Mouse (Mus musculus): ENCODE data around the gene Tbc1d13. TPM values are rescaled to one million over a fixed set of nuclear protein-coding genes. Genes with fewer than 3 reads are reported as not detected.
"Not testable (repeated sequence)": the region's sequence is repeated elsewhere in the genome, so short reads cannot be mapped to it uniquely, and the experiment has no call there.

Gene Tbc1d13
- polyA plus RNA-seq, 1 experiment from 2014 or later: 11.7 TPM

GRCm38 (mm10) chr2:30107646-30108045 lies 25.9 kb upstream of the Tbc1d13 start:
- Histone ChIP-seq H3K27ac (replicated peaks) (no peak overlapping the region), H3K36me3 (peaks cover 98% of the 10 kb centered on the region), H3K4me1 (replicated peaks) (no peaks in the 10 kb centered on the region), H3K27me3 (no peaks in the 10 kb centered on the region), H3K9ac (no peak overlapping the region), H3K4me3 (no peak overlapping the region), H3K4me2 (no peak overlapping the region), H3K9me3 (no peaks in the 10 kb centered on the region)
- ATAC-seq (ENCODE audit: low read depth): no peak
- 95% methylated on average over 5 of the region's 5 CpGs for WGBS

- no peak for ATAC-seq (ENCODE audit: low read depth)
- Histone ChIP-seq H3K9me3 (no peaks in the 10 kb centered on the region), H3K36me3 (peaks cover 98% of the 10 kb centered on the region), H3K27ac (replicated peaks) (no peak overlapping the region), H3K4me2 (no peak overlapping the region), H3K4me3 (no peak overlapping the region), H3K9ac (no peak overlapping the region), H3K27me3 (no peaks in the 10 kb centered on the region), H3K4me1 (replicated peaks) (no peaks in the 10 kb centered on the region)
- 92% methylated on average over 4 of the region's 4 CpGs for WGBS
Measured at GRCm38 (mm10) chr2:30108260-30108659, 25.3 kb upstream of the Tbc1d13 start.

GRCm38 (mm10) chr2:30111500-30111899 lies 22.0 kb upstream of the Tbc1d13 start:
- H3K27ac ChIP-seq (replicated peaks): no peak overlapping the region
- no peaks in the 10 kb centered on the region for H3K27me3 ChIP-seq
- peaks cover 84% of the 10 kb centered on the region for H3K36me3 ChIP-seq
- no peaks in the 10 kb centered on the region for H3K9me3 ChIP-seq
- H3K4me2 ChIP-seq: no peak overlapping the region
- no peak overlapping the region for H3K9ac ChIP-seq
- no peaks in the 10 kb centered on the region for H3K4me1 ChIP-seq (replicated peaks)
- no peak overlapping the region for H3K4me3 ChIP-seq
- ATAC-seq (ENCODE audit: low read depth): no peak
- WGBS: 97% methylated on average over 2 of the region's 2 CpGs

- no peaks in the 10 kb centered on the region for H3K27me3 ChIP-seq
- H3K9me3 ChIP-seq: no peaks in the 10 kb centered on the region
- H3K4me3 ChIP-seq: no peak overlapping the region
- no peak overlapping the region for H3K9ac ChIP-seq
- H3K36me3 ChIP-seq: peaks cover 74% of the 10 kb centered on the region
- no peaks in the 10 kb centered on the region for H3K4me1 ChIP-seq (replicated peaks)
- ATAC-seq (ENCODE audit: low read depth): no peak
- 94% methylated on average over 5 of the region's 5 CpGs for WGBS
- no peak overlapping the region for H3K4me2 ChIP-seq
- H3K27ac ChIP-seq (replicated peaks): no peak overlapping the region
Measured at GRCm38 (mm10) chr2:30112564-30112963, 21.0 kb upstream of the Tbc1d13 start.

GRCm38 (mm10) chr2:30119641-30120051 lies 13.9 kb upstream of the Tbc1d13 start:
- no peak overlapping the region for H3K4me3 ChIP-seq
- H3K4me2 ChIP-seq: peak overlapping the region; percentile 11; the same call in 1 of the 2 replicates
- H3K36me3 ChIP-seq: peaks cover 22% of the 10 kb centered on the region; the same call in 1 of the 2 replicates
- peak; percentile 54; the same call in 1 of the 2 replicates for ATAC-seq (ENCODE audit: low read depth)
- no peaks in the 10 kb centered on the region for H3K27me3 ChIP-seq
- H3K9ac ChIP-seq: peak overlapping the region; percentile 9; the same call in 1 of the 2 replicates
- 14% methylated on average over 6 of the region's 6 CpGs for WGBS
- no peaks in the 10 kb centered on the region for H3K9me3 ChIP-seq
- H3K27ac ChIP-seq (replicated peaks): peak overlapping the region; percentile 71
- H3K4me1 ChIP-seq (replicated peaks): peaks cover 41% of the 10 kb centered on the region

- peaks cover 47% of the 10 kb centered on the region for H3K4me1 ChIP-seq (replicated peaks)
- H3K27me3 ChIP-seq: no peaks in the 10 kb centered on the region
- peak overlapping the region; percentile 9; the same call in 1 of the 2 replicates for H3K9ac ChIP-seq
- H3K27ac ChIP-seq (replicated peaks): peak overlapping the region; percentile 71
- no peak for ATAC-seq (ENCODE audit: low read depth)
- H3K36me3 ChIP-seq: peaks cover 17% of the 10 kb centered on the region; the same call in 1 of the 2 replicates
- 75% methylated on average over 4 of the region's 4 CpGs for WGBS
- 0 out of 2 replicates have a peak overlapping the region, but pooled peaks have one; percentile 11 for H3K4me2 ChIP-seq
- no peak overlapping the region for H3K4me3 ChIP-seq
- no peaks in the 10 kb centered on the region for H3K9me3 ChIP-seq
Measured at GRCm38 (mm10) chr2:30120269-30120668, 13.3 kb upstream of the Tbc1d13 start.

- no peak overlapping the region for H3K9ac ChIP-seq
- ATAC-seq (ENCODE audit: low read depth): no peak
- peak overlapping the region; percentile 97 for H3K4me2 ChIP-seq
- 90% methylated on average over 5 of the region's 5 CpGs for WGBS
- no peak overlapping the region for H3K27ac ChIP-seq (replicated peaks)
- 0 out of 2 replicates have a peak, but pooled peaks cover 5% of the 10 kb centered on the region for H3K36me3 ChIP-seq
- H3K27me3 ChIP-seq: no peaks in the 10 kb centered on the region
- peak overlapping the region; percentile 77; the same call in 1 of the 2 replicates for H3K4me3 ChIP-seq
- peaks cover 48% of the 10 kb centered on the region for H3K4me1 ChIP-seq (replicated peaks)
- H3K9me3 ChIP-seq: no peaks in the 10 kb centered on the region
Measured at GRCm38 (mm10) chr2:30122766-30123165, 10.8 kb upstream of the Tbc1d13 start.

- WGBS: 1% methylated on average over 42 of the region's 44 CpGs
- H3K9ac ChIP-seq: peak overlapping the region; percentile 90
Measured at GRCm38 (mm10) chr2:30123729-30124471, 9.6 kb upstream of the Tbc1d13 start.

GRCm38 (mm10) chr2:30124472-30125274 lies 8.9 kb upstream of the Tbc1d13 start, which contains the start of gene Zer1:
TSS of gene Zer1 (minus strand) at chr2:30124585.
- peak within 1 kb of the TSS; percentile 77 for H3K4me3 ChIP-seq
- 10% methylated on average over 31 of the region's 31 CpGs for WGBS
- H3K9ac ChIP-seq: peak within 1 kb of the TSS; percentile 90
- peak within 1 kb of the TSS; percentile 97 for H3K4me2 ChIP-seq
- H3K36me3 ChIP-seq: 0 out of 2 replicates have a peak, but pooled peaks cover 5% of the 10 kb centered on the region
- peaks cover 38% of the 10 kb centered on the region for H3K4me1 ChIP-seq (replicated peaks)
- no peaks in the 10 kb centered on the region for H3K27me3 ChIP-seq
- no peaks in the 10 kb centered on the region for H3K9me3 ChIP-seq
- peak; percentile 96 for ATAC-seq (ENCODE audit: low read depth)
- H3K27ac ChIP-seq (replicated peaks): peak within 1 kb of the TSS; percentile 93

More at GRCm38 (mm10) chr2:30123729-30124471, 9.6 kb upstream of the Tbc1d13 start:
- H3K4me3 ChIP-seq: peak overlapping the region; percentile 77
- peaks cover 45% of the 10 kb centered on the region for H3K4me1 ChIP-seq (replicated peaks)
- no peaks in the 10 kb centered on the region for H3K9me3 ChIP-seq
- no peaks in the 10 kb centered on the region for H3K27me3 ChIP-seq
- ATAC-seq (ENCODE audit: low read depth): peak; percentile 69
- 0 out of 2 replicates have a peak, but pooled peaks cover 5% of the 10 kb centered on the region for H3K36me3 ChIP-seq
- peak overlapping the region; percentile 93 for H3K27ac ChIP-seq (replicated peaks)
- peak overlapping the region; percentile 97 for H3K4me2 ChIP-seq

- Histone ChIP-seq H3K9me3 (no peaks in the 10 kb centered on the region), H3K4me3 (no peak overlapping the region), H3K27ac (replicated peaks) (no peak overlapping the region), H3K4me1 (replicated peaks) (peaks cover 18% of the 10 kb centered on the region), H3K4me2 (no peak overlapping the region), H3K36me3 (no peaks in the 10 kb centered on the region), H3K27me3 (no peaks in the 10 kb centered on the region), H3K9ac (no peak overlapping the region)
- WGBS: 48% methylated on average over 2 of the region's 2 CpGs
- ATAC-seq (ENCODE audit: low read depth): no peak
Measured at GRCm38 (mm10) chr2:30128789-30129188, 4.8 kb upstream of the Tbc1d13 start.

- no peak overlapping the region for H3K4me2 ChIP-seq
- H3K27me3 ChIP-seq: no peaks in the 10 kb centered on the region
- H3K36me3 ChIP-seq: no peaks in the 10 kb centered on the region
- no peak overlapping the region for H3K4me3 ChIP-seq
- H3K27ac ChIP-seq (replicated peaks): no peak overlapping the region
- H3K9me3 ChIP-seq: no peaks in the 10 kb centered on the region
- H3K4me1 ChIP-seq (replicated peaks): peaks cover 23% of the 10 kb centered on the region
- WGBS: 89% methylated on average over 4 of the region's 4 CpGs
- H3K9ac ChIP-seq: no peak overlapping the region
- ATAC-seq (ENCODE audit: low read depth): no peak
Measured at GRCm38 (mm10) chr2:30130156-30130555, 3.4 kb upstream of the Tbc1d13 start.

GRCm38 (mm10) chr2:30131240-30131639 lies 2.3 kb upstream of the Tbc1d13 start:
- 60% methylated on average over 5 of the region's 5 CpGs for WGBS

More at GRCm38 (mm10) chr2:30131240-30131639, 2.3 kb upstream of the Tbc1d13 start:
- not testable (repeated sequence) for ATAC-seq (ENCODE audit: low read depth); H3K4me3 ChIP-seq; H3K9me3 ChIP-seq; H3K27me3 ChIP-seq; H3K9ac ChIP-seq; H3K4me2 ChIP-seq; H3K36me3 ChIP-seq; H3K27ac ChIP-seq (replicated peaks)
- H3K4me1 ChIP-seq (replicated peaks): peaks cover 31% of the 10 kb centered on the region
